Mouse (Mus musculus): ENCODE measurements around the gene Gm30302. TPM values are rescaled to one million over a fixed set of nuclear protein-coding genes. Genes with fewer than 3 reads are reported as not detected.

The Gm30302 gene
- polyA plus RNA-seq (2015; fragmentation: Nextera tagmentation; extraction: Ambion mirVana), result not detected in 2 replicates

DNA sequence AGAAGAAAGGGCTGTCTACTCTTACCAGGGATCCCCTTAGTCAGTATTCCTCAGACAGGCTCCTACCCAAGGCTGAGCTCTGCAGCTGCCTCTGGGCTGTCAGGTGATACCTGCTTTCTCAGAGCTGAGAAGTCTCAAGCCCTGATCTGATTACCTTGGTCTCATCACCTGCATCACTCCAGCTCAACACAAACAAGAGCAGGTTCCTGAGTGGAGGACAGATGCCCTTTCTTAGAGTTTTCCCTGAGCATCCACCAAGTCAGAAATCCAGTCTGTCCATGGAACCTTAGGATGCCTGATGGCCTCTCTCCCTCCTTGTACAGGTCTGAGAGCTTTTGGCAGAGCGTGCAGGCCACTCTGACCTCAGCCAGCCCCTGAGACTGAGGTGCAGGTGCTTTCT, at the start of gene Gm30302:
Gene Gm30302, minus strand, starts transcription at position 101 of the 400 bp plus-strand sequence.
- H3K27ac ChIP-seq, result no peak within 1 kb of the TSS
- H3K36me3 ChIP-seq, result no peaks in the 10 kb centered on the region
- ATAC-seq (ENCODE audit: insufficient number of reproducible peaks, insufficient read depth, low FRiP score, low TSS enrichment, low read depth), result no peak
- no peaks in the 10 kb centered on the region for H3K4me1 ChIP-seq
- no peak within 1 kb of the TSS for H3K9ac ChIP-seq
- H3K4me2 ChIP-seq, result no peak within 1 kb of the TSS
- 85% methylated on average over 1 of the region's 1 CpGs for WGBS
- no peak within 1 kb of the TSS for H3K4me3 ChIP-seq
- H3K9me3 ChIP-seq, result 0 out of 2 replicates have a peak, but pooled peaks cover 2% of the 10 kb centered on the region
- no peaks in the 10 kb centered on the region for H3K27me3 ChIP-seq

DNA sequence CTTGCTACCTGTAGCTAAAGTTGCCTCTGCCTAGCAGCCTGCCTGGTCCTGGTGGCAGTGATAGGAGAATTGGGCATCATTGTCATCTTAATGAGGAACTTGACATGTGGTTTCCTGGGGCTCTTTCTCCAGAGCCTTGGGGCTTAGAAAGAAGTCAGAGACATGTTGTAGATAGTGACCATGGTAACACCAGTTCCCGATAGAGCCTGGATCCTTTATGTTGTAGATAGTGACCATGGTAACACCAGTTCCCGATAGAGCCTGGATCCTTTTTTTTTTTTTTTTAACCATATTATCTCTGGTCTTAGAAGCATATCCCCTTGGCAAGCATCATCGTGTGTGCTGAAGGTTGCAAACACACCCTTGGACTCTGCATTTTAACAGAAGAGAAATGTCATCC, 48.0 kb upstream of the Gm30302 start:
- H3K9ac ChIP-seq, result no peak overlapping the region
- no peaks in the 10 kb centered on the region for H3K27me3 ChIP-seq
- H3K36me3 ChIP-seq, result no peaks in the 10 kb centered on the region
- 0 out of 2 replicates have a peak, but pooled peaks cover 6% of the 10 kb centered on the region for H3K9me3 ChIP-seq
- H3K4me3 ChIP-seq, result no peak overlapping the region
- H3K4me2 ChIP-seq, result no peak overlapping the region
- ATAC-seq (ENCODE audit: insufficient number of reproducible peaks, insufficient read depth, low FRiP score, low TSS enrichment, low read depth), result no peak
- H3K27ac ChIP-seq, result no peak overlapping the region
- 77% methylated on average over 3 of the region's 3 CpGs for WGBS
- H3K4me1 ChIP-seq, result no peaks in the 10 kb centered on the region

DNA sequence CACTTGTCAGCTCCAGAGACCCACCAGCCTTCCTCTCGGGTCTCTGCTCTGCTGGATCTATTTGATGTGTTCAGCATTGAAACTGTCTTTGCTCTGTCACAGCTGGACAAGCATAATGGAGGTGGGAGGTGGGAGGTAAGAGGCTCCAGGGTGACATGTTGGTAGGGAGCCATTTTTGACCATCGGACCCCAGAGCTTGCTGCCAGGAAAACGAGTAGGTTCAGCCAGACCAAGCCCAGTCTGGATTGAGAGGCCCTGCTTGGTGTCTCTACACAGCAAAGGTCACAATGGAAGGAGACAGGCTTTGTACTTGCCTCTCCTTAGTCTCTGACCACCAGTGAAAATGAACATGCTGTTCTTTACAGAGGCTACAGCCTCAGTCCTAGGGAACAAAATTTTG, 47.3 kb upstream of the Gm30302 start:
- ATAC-seq (ENCODE audit: insufficient number of reproducible peaks, insufficient read depth, low FRiP score, low TSS enrichment, low read depth), result no peak
- Histone ChIP-seq H3K4me3 (no peak overlapping the region), H3K36me3 (no peaks in the 10 kb centered on the region), H3K4me1 (no peaks in the 10 kb centered on the region), H3K9ac (no peak overlapping the region), H3K27me3 (no peaks in the 10 kb centered on the region), H3K27ac (no peak overlapping the region), H3K4me2 (no peak overlapping the region), H3K9me3 (peaks cover 10% of the 10 kb centered on the region; the same call in 1 of the 2 replicates)
- WGBS, result 79% methylated on average over 3 of the region's 3 CpGs

DNA sequence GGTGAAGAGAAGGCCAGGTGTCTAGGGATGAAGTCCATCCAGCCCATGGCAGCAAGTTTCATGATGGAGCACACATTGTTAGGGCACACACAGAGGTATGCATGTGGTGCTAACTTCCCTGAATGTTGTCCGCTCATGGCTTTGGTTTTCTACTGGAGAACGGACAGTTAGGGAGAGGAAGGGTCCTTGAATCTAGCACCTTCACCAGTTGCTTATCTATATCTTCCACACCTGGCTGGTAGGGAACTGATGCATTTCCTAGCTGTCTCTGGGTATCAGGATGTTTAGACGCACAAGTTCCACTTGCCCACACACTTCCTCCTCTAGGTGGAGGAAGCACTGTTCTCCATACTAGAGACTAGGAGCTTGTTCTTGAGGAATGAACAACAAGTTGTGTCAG, 46.9 kb upstream of the Gm30302 start:
- Histone ChIP-seq H3K9ac (no peak overlapping the region), H3K27me3 (no peaks in the 10 kb centered on the region), H3K27ac (no peak overlapping the region), H3K4me1 (no peaks in the 10 kb centered on the region), H3K9me3 (peaks cover 11% of the 10 kb centered on the region; the same call in 1 of the 2 replicates), H3K4me3 (no peak overlapping the region), H3K4me2 (no peak overlapping the region), H3K36me3 (no peaks in the 10 kb centered on the region)
- no peak for ATAC-seq (ENCODE audit: insufficient number of reproducible peaks, insufficient read depth, low FRiP score, low TSS enrichment, low read depth)
- 94% methylated on average over 3 of the region's 3 CpGs for WGBS

DNA sequence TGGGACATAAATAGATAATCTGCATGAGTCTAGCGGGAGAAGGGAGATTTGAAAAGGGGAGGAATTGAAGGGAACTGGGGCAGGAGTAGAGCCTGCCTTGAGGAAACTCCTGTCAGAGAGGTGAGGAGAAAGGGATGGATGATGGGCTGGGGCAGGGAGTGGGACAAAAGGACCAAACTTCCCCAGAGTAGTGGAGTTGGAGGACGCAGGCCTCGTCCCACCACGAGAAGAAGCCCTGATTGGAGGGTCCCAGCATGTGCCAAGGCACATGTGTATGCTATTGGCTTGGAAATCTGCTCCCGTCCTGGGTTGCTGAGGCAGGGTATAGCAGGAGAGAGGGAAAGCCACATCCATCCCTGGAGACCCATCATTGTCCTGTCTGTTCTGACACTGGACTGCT, 45.3 kb upstream of the Gm30302 start:
- no peaks in the 10 kb centered on the region for H3K27me3 ChIP-seq
- peaks cover 11% of the 10 kb centered on the region; the same call in 1 of the 2 replicates for H3K9me3 ChIP-seq
- H3K9ac ChIP-seq, result no peak overlapping the region
- ATAC-seq (ENCODE audit: insufficient number of reproducible peaks, insufficient read depth, low FRiP score, low TSS enrichment, low read depth), result no peak
- WGBS, result 81% methylated on average over 5 of the region's 5 CpGs
- H3K27ac ChIP-seq, result no peak overlapping the region
- H3K4me2 ChIP-seq, result no peak overlapping the region
- no peaks in the 10 kb centered on the region for H3K4me1 ChIP-seq
- H3K4me3 ChIP-seq, result no peak overlapping the region
- no peaks in the 10 kb centered on the region for H3K36me3 ChIP-seq

DNA sequence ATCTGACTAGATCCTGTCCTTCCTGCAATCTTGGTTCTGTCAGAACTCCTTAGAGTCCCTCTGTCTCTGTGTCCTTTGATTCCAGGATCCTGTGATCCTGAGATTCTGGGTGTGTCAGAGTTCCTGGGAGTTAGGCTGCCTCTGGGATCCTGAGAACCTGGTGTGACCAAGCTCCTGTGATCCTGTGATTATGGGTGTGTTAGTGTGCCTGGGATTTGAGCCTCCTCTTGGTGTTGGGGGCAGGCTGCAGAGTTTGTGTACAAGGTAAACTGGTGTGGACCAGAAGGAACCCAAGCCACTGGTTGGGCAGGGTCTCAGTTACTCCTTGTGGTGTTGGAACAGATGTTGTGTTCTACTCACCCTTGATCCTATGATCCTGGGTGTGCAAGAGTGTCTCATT, 42.4 kb upstream of the Gm30302 start:
- Histone ChIP-seq H3K9ac (no peak overlapping the region), H3K36me3 (no peaks in the 10 kb centered on the region), H3K9me3 (peaks cover 11% of the 10 kb centered on the region; the same call in 1 of the 2 replicates), H3K4me1 (no peaks in the 10 kb centered on the region), H3K4me3 (no peak overlapping the region), H3K27ac (no peak overlapping the region), H3K4me2 (no peak overlapping the region), H3K27me3 (no peaks in the 10 kb centered on the region)
- ATAC-seq (ENCODE audit: insufficient number of reproducible peaks, insufficient read depth, low FRiP score, low TSS enrichment, low read depth), result no peak

DNA sequence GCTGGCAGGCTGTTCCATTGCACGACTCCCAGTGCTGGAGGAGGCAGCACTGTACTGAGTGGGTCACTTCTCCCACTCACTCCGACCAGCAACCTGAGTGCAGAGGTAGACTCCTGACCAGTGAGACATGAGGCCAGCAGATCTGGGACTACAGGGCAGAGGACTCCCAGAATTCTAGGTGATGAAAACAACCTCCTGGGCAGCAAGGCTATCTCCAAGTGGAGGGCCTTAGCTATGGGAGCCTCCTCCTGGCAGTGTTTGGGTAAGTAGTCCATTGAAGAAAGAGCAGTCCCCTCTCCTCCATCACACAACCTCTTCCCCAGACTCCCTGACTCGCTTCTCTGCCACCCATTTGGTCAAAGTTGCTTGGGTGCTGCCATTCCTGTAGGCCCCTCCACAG, 31.6 kb upstream of the Gm30302 start:
- no peak for ATAC-seq (ENCODE audit: insufficient number of reproducible peaks, insufficient read depth, low FRiP score, low TSS enrichment, low read depth)
- no peaks in the 10 kb centered on the region for H3K27me3 ChIP-seq
- H3K4me2 ChIP-seq, result no peak overlapping the region
- H3K9ac ChIP-seq, result no peak overlapping the region
- H3K4me1 ChIP-seq, result no peaks in the 10 kb centered on the region
- H3K36me3 ChIP-seq, result no peaks in the 10 kb centered on the region
- WGBS, result 81% methylated on average over 3 of the region's 3 CpGs
- H3K9me3 ChIP-seq, result no peaks in the 10 kb centered on the region; the same call in 1 of the 2 replicates
- no peak overlapping the region for H3K4me3 ChIP-seq
- H3K27ac ChIP-seq, result no peak overlapping the region

DNA sequence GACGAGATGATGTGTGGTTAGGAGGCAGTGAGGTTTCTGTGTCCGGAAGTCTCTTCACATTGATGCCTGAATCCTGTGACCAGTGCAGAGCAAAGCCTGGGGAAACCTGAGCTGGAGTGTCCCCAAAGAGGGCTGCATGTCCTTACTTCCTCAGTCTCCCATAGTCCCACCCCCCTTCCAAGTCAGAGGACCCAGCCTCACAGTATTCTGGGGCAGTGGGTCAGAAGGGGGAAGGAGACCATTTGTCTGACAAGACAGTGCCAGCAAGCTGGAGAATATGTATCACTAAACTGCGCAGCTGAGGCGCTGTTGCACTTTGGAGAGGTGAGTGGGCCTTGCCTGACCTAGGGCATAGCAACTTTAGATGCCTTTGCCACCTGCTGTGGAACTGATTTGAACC, 26.5 kb upstream of the Gm30302 start:
- Histone ChIP-seq H3K4me3 (no peak overlapping the region), H3K36me3 (no peaks in the 10 kb centered on the region), H3K9me3 (no peaks in the 10 kb centered on the region), H3K9ac (no peak overlapping the region), H3K27ac (no peak overlapping the region), H3K27me3 (no peaks in the 10 kb centered on the region), H3K4me2 (no peak overlapping the region), H3K4me1 (no peaks in the 10 kb centered on the region)
- 86% methylated on average over 4 of the region's 4 CpGs for WGBS
- ATAC-seq (ENCODE audit: insufficient number of reproducible peaks, insufficient read depth, low FRiP score, low TSS enrichment, low read depth), result no peak

DNA sequence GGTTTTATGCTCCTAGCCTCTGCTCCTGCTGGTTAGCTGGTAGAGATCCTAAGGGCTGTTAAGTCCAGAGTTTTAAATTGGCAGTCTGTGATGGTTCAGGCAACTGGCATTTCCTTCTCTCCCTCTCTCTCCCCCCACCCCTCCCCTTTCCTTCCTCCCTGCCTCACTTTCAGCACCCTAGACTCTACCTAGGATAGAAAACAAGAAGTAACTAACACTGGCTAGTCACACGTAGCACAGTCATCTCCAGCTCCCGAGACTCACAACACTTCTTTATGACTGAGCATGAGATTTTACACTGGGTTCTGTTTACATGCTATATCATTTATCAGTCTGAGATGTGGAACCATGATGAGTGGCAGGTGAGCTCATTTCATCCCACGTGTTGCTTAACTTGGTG, 16.2 kb upstream of the Gm30302 start:
- H3K36me3 ChIP-seq, result no peaks in the 10 kb centered on the region
- WGBS, result 79% methylated on average over 3 of the region's 3 CpGs

DNA sequence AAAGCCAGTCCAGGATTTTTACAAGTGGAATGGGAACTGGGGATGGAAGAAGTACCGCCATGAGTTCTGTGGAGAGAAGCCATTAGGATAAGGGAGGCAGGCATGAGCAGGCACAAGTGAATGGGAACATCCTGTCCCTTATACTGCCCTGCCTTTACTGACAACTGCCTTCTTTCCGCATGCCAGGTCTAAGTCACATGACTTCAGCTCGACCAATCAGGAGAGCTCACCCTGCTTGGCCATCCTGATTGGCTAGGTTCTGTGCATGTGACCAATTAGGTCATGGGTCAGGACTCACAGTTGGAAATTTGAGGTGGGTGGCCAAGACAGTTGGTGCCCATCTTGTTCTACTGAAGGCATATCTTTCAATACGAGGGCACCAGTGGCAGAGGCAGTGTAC, 15.6 kb upstream of the Gm30302 start:
- no peak overlapping the region for H3K4me2 ChIP-seq
- H3K4me1 ChIP-seq, result no peaks in the 10 kb centered on the region
- ATAC-seq (ENCODE audit: insufficient number of reproducible peaks, insufficient read depth, low FRiP score, low TSS enrichment, low read depth), result no peak
- 88% methylated on average over 4 of the region's 4 CpGs for WGBS
- 0 out of 2 replicates have a peak, but pooled peaks cover 7% of the 10 kb centered on the region for H3K9me3 ChIP-seq
- no peak overlapping the region for H3K9ac ChIP-seq
- no peak overlapping the region for H3K27ac ChIP-seq
- no peaks in the 10 kb centered on the region for H3K27me3 ChIP-seq
- H3K36me3 ChIP-seq, result no peaks in the 10 kb centered on the region
- no peak overlapping the region for H3K4me3 ChIP-seq

More for the DNA sequence above, 16.2 kb upstream of the Gm30302 start:
- Histone ChIP-seq H3K4me1 (no peaks in the 10 kb centered on the region), H3K27me3 (no peaks in the 10 kb centered on the region), H3K9me3 (0 out of 2 replicates have a peak, but pooled peaks cover 7% of the 10 kb centered on the region), H3K27ac (no peak overlapping the region), H3K4me2 (no peak overlapping the region), H3K4me3 (no peak overlapping the region), H3K9ac (no peak overlapping the region)
- ATAC-seq (ENCODE audit: insufficient number of reproducible peaks, insufficient read depth, low FRiP score, low TSS enrichment, low read depth), result no peak

DNA sequence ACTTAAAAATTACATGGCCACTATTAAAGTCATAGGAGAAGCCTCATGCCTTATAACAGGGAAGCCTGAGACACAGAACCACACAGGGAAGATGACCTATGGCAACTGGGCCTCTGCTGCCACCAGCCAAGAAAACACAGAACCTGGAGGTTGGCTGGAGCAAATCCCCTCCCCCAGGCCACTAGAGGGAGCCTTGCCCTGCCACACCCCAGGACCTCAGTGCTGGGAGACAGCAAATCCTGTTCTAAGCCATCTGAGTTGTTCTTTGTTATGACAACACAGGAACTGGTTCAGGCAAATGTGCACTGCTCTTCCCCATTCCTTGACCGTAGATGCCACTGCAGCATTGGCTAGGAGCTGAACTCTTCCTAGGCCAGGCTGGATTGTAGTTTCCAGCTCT, 8.3 kb upstream of the Gm30302 start:
- WGBS, result 73% methylated on average over 1 of the region's 1 CpGs
- H3K9me3 ChIP-seq, result no peaks in the 10 kb centered on the region
- ATAC-seq (ENCODE audit: insufficient number of reproducible peaks, insufficient read depth, low FRiP score, low TSS enrichment, low read depth), result no peak

DNA sequence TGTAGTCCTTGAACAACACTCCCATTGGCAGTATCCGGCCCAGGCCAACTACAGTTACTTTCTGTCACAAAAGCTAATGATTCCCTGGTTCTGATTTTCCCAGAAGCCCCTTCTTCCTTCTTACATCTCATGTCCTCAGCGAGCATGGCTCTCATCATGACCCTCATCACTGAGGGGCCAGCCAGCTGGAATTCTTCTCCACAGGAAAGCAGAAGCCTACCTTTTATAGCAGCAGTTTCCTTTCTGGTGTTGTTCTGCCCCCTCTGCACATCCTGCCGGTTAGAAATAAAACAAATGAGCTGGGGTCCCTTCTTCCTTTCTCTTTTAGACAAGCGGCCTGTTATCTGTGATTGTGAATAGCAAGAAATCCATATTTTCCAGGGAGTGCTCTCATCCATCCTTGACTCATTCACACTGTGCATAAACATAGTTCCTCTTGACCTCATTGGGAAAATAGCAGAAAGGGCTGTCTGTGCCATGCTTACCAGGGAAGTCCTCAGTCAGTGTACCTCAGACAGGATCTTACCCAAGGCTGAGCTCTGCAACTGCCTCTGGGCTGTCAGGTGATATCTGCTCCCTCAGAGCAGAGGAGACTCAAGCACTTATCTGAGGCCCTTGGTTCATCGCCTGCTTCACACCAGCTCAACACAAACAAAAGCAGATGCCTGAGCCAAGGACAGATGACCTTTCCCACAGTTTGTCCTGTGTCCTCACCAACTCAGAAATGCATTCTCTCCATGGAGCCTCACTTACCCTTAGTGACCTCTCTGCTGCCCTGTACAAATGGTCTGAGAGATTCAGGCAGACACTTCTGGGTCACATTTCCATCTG, 10.0 kb downstream of the Gm30302 start:
- no peak overlapping the region for H3K9ac ChIP-seq
- no peaks in the 10 kb centered on the region for H3K27me3 ChIP-seq
- no peak overlapping the region for H3K27ac ChIP-seq
- no peaks in the 10 kb centered on the region for H3K36me3 ChIP-seq
- no peaks in the 10 kb centered on the region for H3K9me3 ChIP-seq
- no peaks in the 10 kb centered on the region for H3K4me1 ChIP-seq
- H3K4me2 ChIP-seq, result no peak overlapping the region
- no peak overlapping the region for H3K4me3 ChIP-seq
- ATAC-seq (ENCODE audit: insufficient number of reproducible peaks, insufficient read depth, low FRiP score, low TSS enrichment, low read depth), result no peak
- 63% methylated on average over 5 of the region's 5 CpGs for WGBS

More for the DNA sequence above, 8.3 kb upstream of the Gm30302 start:
- Histone ChIP-seq H3K4me1 (no peaks in the 10 kb centered on the region), H3K36me3 (no peaks in the 10 kb centered on the region), H3K9ac (no peak overlapping the region), H3K4me2 (no peak overlapping the region), H3K27ac (no peak overlapping the region), H3K27me3 (no peaks in the 10 kb centered on the region), H3K4me3 (no peak overlapping the region)

Data from embryonic facial prominence, embryonic 13.5 days (tissue).